Mouse (Mus musculus): ENCODE measurements at regions not wholly inside any gene's neighbourhood (a gene's known extent, or its start where the extent isn't known, plus 50 kb on each side); places are given as distances from the start of the nearest gene placed in this dataset.

- TF ChIP-seq CTCF (IDR thresholded peaks at IDR 0.05; ENCODE audit: control insufficient read depth, insufficient read depth, insufficient replicate concordance, low read depth, low read length) (no peak), POLR2A (IDR thresholded peaks at IDR 0.05; ENCODE audit: control insufficient read depth, low read depth, low read length) (no peak)
These were observed 2474.9 kb upstream of the Gm7489 start for GRCm38 (mm10) chr15:51409791-51410308.

Measured in testis, adult 2 months (tissue).